Mouse (Mus musculus): ENCODE data around the gene Rab5c.
A peak's percentile ranks its signal among the peaks of the same experiment; 100 is the strongest.

The Rab5c gene

GRCm38 (mm10) chr11:100738066-100738604 is at the start of gene Rab5c:
Rab5c (minus strand) TSS chr11:100738215.
- DNase-seq (ENCODE audit: low read depth, low spot score): peak; percentile 99

DNA sequence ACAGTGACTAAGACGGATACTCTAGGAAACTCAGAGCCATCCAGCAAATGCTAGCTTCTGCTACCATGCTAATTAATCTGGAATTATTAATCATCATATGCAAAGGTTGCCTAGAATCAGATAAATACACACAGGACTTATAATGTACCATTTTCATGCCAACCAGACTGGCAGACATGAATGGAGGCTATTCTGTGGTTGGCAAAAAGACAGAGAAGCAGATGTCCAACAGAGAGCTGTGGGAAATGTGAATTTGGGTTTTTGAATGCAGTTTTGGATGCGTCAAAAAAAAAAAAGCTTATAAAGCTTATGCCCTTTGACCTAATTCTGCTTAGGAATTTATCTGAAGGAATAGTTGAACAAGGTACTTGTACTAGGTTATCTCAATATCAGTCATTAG is 47.8 kb upstream of the Rab5c start:
- no peak for DNase-seq (ENCODE audit: low read depth, low spot score)

DNA sequence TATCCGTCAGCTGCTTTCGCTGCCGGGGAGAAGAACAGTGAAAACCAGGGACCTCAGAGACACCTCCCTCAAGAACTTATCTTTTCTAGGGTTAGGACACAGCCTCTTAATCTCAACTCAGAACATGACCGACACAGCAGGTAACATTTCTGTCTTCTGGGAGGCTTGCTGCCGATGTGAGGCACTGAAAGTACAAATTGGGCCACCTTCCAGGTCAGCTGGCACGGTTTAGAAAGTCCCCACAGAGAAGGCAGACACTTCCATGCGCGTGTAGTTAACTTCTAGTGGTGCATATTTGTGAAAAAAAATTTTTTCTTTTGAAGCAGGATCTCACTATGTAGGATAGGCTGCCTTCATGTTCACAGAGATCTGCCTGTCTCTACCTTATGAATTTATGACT is 46.3 kb upstream of the Rab5c start:
- DNase-seq (ENCODE audit: low read depth, low spot score): no peak

- no peak for DNase-seq (ENCODE audit: low read depth, low spot score)
Observed at GRCm38 (mm10) chr11:100782568-100782967, 44.6 kb upstream of the Rab5c start.

- no peak for DNase-seq (ENCODE audit: low read depth, low spot score)
Observed at GRCm38 (mm10) chr11:100781763-100782475, 43.9 kb upstream of the Rab5c start.

- DNase-seq (ENCODE audit: low read depth, low spot score): no peak
Observed at GRCm38 (mm10) chr11:100780247-100780646, 42.2 kb upstream of the Rab5c start.

DNA sequence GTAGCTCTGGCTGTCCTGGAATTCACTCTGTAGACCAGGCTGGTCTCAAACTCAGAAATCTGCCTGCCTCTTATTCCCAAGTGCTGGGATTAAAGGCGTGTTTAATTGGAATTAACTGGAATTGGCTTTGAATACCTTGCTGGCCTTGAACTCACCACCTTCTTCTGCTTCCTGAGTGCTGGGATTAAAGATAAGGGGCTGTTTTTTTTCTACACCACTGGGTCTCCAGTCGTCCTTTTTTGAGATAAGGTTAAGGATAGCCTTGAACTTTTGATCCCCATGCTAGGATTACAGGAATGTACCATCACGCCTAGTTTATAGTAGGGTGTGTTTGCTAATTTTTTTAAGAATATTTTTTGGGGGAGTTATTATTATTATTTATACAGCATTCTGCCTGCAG is 40.1 kb upstream of the Rab5c start:
- DNase-seq (ENCODE audit: low read depth, low spot score): no peak

DNA sequence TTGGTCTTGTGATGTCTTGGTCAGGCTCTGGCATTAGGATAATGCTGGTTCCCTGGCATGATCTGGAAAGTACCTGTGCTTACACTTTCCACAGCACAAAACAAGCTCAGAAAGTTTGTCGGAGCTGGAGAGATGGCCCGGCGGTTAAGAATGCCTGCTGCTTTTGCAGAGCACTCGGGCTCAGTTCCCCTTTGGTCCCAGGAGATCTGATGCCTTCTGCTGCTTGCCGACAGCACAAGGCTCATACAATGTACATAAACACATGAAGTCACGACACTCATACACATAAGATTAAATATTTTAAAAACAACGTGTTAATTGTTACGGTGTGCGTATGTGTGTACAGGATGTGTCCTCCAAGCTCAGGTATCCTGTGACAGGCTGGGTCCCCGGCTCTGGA is 37.9 kb upstream of the Rab5c start:
- no peak for DNase-seq (ENCODE audit: low read depth, low spot score)

DNA sequence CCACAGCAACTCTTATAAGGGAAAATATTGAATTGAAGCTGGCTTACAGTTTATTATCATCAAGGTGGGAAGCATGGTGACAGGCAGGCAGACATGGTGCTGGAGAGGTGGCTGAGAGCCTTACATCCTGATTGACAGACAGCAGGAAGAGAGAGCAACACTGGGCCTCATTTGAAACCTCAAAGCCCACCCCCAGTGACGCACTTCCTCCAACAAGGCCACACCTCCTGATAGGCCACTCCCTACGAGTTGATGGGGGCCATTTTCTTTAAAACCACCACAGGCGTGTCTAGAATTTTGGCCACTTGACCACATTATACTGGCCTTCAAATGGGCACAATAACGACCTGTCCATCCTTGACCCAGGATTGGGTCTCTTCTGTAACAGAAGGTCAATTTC is 36.2 kb upstream of the Rab5c start:
- no peak for DNase-seq (ENCODE audit: low read depth, low spot score)

- DNase-seq (ENCODE audit: low read depth, low spot score): peak; percentile 42
Observed at GRCm38 (mm10) chr11:100770646-100771408, 32.8 kb upstream of the Rab5c start, which contains the start of gene Ghdc. Ghdc (minus strand) TSS chr11:100770957.

DNA sequence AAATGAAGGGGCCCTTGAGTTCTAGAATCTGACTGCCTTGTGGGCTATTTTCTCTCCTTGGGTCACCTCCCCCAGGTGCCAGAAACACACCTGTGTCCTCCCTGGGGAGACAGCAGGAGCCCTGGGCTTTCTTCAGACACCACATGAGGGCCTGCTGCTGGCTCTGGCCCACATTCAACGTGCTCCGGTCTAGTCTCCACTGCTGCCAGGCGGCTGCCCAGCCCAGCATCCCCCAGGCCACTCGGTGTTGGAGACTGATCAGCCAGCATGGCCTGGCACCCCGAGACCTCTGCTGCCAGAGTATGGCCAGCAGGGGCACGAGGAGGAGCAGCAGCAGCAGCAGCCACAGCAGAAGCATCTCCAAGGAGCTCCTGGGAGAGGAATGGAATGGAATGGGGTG is 32.0 kb upstream of the Rab5c start:
- DNase-seq (ENCODE audit: low read depth, low spot score): no peak

GRCm38 (mm10) chr11:100767871-100768270 is 29.9 kb upstream of the Rab5c start:
- DNase-seq (ENCODE audit: low read depth, low spot score): no peak

DNA sequence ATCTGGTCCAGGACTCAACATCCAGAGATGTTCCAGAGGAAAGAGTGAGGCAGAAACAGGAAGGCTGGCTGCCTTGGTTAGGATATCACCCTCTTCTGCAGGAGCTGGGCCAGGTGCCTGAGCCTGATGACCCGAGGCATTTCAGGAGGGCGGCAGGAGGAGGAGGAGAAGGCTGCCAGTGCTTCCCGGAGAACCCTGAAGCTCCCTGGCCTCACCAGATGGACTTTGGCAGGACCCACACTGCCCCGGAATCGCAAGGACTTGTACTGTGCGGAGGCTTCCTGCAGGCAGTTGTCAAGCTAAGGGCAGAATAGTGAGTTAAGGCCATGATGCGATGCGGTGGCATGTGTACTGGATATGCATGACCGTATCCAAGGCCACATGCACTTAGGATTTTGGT is 28.7 kb upstream of the Rab5c start:
- DNase-seq (ENCODE audit: low read depth, low spot score): no peak

DNA sequence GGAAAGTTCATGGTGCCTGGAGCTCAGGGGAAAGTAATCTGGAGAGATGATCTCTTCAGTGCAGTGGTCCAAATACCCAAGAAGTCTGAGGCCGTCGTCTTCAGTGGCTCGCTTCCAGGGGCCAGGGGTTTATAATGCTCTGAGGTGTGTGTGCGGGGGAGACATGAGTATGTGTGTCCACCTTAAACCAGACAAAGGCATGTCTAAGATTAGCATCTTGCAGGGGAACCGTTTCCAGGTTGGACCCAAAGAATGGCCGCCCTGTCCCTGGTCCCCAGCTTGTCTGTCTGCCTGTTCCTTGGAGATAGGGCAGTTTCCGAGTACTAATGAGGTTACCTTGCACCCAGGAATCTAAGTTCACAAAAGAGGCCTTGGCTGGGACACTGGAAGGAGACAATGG is 24.8 kb upstream of the Rab5c start, which contains the start of gene Hcrt:
TSS of gene Hcrt (minus strand) at position 101 of the 400 bp plus-strand sequence.
- DNase-seq (ENCODE audit: low read depth, low spot score): no peak

- peak; percentile 81 for DNase-seq (ENCODE audit: low read depth, low spot score)
Observed at GRCm38 (mm10) chr11:100761547-100762045, 23.6 kb upstream of the Rab5c start.

DNA sequence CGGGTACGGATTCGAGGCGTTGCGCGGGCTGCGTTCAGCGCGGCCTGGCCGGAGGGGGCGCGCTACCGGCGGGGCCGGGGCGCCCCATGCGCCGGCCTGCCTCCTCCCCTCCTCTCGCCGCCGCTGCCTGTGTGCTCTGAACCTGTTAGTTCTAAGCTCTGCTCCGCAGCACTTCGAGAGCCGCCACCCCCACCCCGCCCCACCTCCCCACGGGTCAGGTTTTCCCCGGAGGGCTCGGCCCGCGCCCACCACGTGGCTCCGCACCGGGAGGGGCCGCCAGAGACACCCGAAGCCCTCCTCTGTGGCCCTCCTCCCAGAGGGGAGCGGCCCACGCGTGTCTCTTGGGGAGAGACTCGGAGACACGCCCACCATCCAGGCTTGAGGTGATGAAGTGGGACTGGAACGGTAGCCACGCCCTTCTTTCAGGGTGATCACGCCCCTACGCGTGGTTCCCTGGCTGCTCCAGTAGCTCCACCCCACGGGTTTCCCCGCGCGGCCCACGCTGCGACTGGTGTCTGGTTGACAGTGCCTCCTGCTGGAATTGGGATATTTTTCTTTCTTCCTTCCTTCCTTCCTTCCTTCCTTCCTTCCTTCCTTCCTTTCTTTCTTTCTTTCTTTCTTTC is 21.7 kb upstream of the Rab5c start, which contains the start of gene Kcnh4:
TSS of gene Kcnh4 (minus strand) at position 332 of the 623 bp plus-strand sequence.
- no peak for DNase-seq (ENCODE audit: low read depth, low spot score)

DNA sequence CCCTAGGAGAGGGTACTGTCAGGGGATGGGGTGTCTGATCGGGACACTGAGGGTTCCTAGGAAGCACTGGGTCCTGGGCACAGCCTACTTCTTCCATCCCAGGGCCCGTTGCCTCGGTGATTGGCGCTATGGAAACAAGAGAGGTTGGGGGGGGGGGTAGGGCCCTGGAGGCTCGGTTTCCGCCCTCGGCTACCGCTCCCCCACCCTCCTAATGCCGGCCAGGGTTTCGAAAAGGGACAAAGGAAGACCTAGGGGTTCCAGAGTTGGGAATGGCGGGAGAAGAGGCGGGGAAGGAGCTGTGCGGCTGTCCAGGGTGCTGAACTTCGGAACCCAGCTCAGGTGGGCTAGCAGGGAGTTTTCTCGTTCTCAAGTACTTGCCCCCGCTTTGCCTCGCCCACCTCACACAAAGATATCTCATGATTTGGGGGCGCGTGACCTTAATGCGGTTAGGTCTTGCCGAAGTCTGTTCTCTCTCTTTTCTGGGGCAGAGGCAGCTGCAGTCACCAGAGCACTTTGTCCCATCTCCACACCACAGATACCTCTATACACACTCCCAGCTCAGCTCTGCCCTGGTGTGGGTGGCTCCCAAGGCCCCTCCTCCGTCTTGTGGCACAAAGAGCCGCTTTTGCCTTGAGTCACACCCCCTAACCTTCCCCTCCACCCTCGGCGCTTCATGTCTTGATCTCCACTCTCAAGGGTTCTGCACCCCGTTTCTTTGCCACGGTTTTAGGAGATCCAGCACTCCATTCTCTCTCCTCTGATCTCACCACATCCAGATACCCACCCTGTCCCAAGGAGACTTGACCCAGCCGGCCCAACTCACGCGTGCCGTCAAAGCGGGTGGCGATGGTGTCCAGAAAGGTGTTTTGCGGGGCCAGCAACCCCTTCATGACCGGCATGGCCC is 20.9 kb upstream of the Rab5c start:
- DNase-seq (ENCODE audit: low read depth, low spot score): peak; percentile 78

GRCm38 (mm10) chr11:100757566-100757965 is 19.6 kb upstream of the Rab5c start:
- no peak for DNase-seq (ENCODE audit: low read depth, low spot score)

DNA sequence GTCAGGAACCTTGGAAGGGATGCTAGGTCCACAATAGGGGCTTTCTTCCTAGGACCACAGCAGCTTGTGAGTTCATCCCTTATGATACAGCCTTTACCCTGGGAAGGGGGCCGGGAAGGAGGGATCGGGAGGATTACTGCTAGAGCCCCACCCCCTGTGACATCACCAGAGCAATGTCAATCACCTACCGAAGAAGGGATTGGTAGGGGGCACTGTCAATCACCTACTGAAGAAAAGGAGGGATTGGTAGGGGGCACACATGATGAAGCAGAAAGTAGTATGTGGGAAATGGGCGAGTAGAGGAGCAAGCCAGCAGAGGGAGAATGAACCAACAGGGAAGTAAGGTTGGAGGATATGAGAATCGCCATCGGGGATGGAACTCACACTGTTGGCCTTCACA is 18.5 kb upstream of the Rab5c start:
- no peak for DNase-seq (ENCODE audit: low read depth, low spot score)

- no peak for DNase-seq (ENCODE audit: low read depth, low spot score)
Observed at GRCm38 (mm10) chr11:100754693-100755057, 16.7 kb upstream of the Rab5c start.

All from forelimb bud, embryonic 11.5 days (tissue).